Mouse (Mus musculus) cerebellum, adult 9-10 months (tissue): ENCODE results near the gene Gm37240.

Experiments
- DNase-seq: peaks from one replicate; pipeline ENCODE4 v3.0.0; 2022

The Gm37240 gene

GRCm38 (mm10) chr3:85385371-85385770 is 501.9 kb downstream of the Gm37240 start:
- DNase-seq = no peak

GRCm38 (mm10) chr3:85383330-85383729 is 504.0 kb downstream of the Gm37240 start:
- no peak for DNase-seq

GRCm38 (mm10) chr3:85378703-85379395 is 508.5 kb downstream of the Gm37240 start:
- peak; percentile 63 for DNase-seq

- DNase-seq = peak; percentile 97
These were observed 509.2 kb downstream of the Gm37240 start for GRCm38 (mm10) chr3:85377946-85378702.

- no peak for DNase-seq
These were observed 509.8 kb downstream of the Gm37240 start for GRCm38 (mm10) chr3:85377505-85377904.

- no peak for DNase-seq
These were observed 510.8 kb downstream of the Gm37240 start for GRCm38 (mm10) chr3:85376541-85376940.

GRCm38 (mm10) chr3:85373039-85373438 is 514.3 kb downstream of the Gm37240 start:
- DNase-seq = no peak

GRCm38 (mm10) chr3:85369847-85370246 is 517.5 kb downstream of the Gm37240 start:
- no peak for DNase-seq

GRCm38 (mm10) chr3:85369157-85369556 is 518.2 kb downstream of the Gm37240 start:
- DNase-seq = no peak

- DNase-seq = no peak
These were observed 518.8 kb downstream of the Gm37240 start for GRCm38 (mm10) chr3:85368354-85369120.

GRCm38 (mm10) chr3:85364591-85365343 is 522.6 kb downstream of the Gm37240 start:
- no peak for DNase-seq

GRCm38 (mm10) chr3:85362883-85363282 is 524.4 kb downstream of the Gm37240 start:
- DNase-seq = peak; percentile 60

GRCm38 (mm10) chr3:85356373-85356772 is 530.9 kb downstream of the Gm37240 start:
- no peak for DNase-seq

- no peak for DNase-seq
These were observed 539.3 kb downstream of the Gm37240 start for GRCm38 (mm10) chr3:85348021-85348420.

- DNase-seq = peak; percentile 64
These were observed 546.0 kb downstream of the Gm37240 start for GRCm38 (mm10) chr3:85341103-85341860.

- no peak for DNase-seq
These were observed 546.8 kb downstream of the Gm37240 start for GRCm38 (mm10) chr3:85340491-85340890.

- no peak for DNase-seq
These were observed 547.4 kb downstream of the Gm37240 start for GRCm38 (mm10) chr3:85339926-85340325.

GRCm38 (mm10) chr3:85339269-85339820 is 548.0 kb downstream of the Gm37240 start:
- DNase-seq = no peak

GRCm38 (mm10) chr3:85338755-85339095 is 548.6 kb downstream of the Gm37240 start:
- DNase-seq = no peak

GRCm38 (mm10) chr3:85337881-85338754 is 549.2 kb downstream of the Gm37240 start:
- no peak for DNase-seq

- DNase-seq = no peak
These were observed 551.8 kb downstream of the Gm37240 start for GRCm38 (mm10) chr3:85335517-85335916.
